Mouse (Mus musculus) thymus, adult 2 months (tissue): ENCODE results near the gene Thrb.

Experiments used
- CTCF ChIP-seq: fragments of 200-500 bp; IDR thresholded peaks from 2 replicates; pipeline ENCODE4 v1.5.1; 2012; ENCODE audit warnings: mild to moderate bottlenecking, control low read depth, low read length, moderate library complexity, borderline replicate concordance; ENCODE audit not compliant: control insufficient read depth, poor library complexity, insufficient read depth; ENCODE audit errors: extremely low read depth
- POLR2A ChIP-seq: fragments of 200-500 bp; IDR thresholded peaks from 2 replicates; pipeline ENCODE4 v1.6.1; 2012; ENCODE audit warnings: mild to moderate bottlenecking, low read length, control low read depth, moderate library complexity; ENCODE audit not compliant: control insufficient read depth, poor library complexity, insufficient read depth; ENCODE audit errors: extremely low read depth

GRCm38 (mm10) chr14:17983390-17983789 lies 323.3 kb downstream of the Thrb start:
- no peak for TF ChIP-seq POLR2A
- no peak for TF ChIP-seq CTCF
